Mouse (Mus musculus) E14TG2a.4 (cell line): Measurements from ENCODE around the gene Nedd4.

ENCODE experiments used
- CTCF ChIP-seq: conservative IDR thresholded peaks from 2 replicates; pipeline ENCODE4 v1.5.1; 2014; ENCODE audit warnings: low read length
- NANOG ChIP-seq: IDR thresholded peaks from 2 replicates; pipeline ENCODE4 v1.6.1; 2014; ENCODE audit warnings: borderline replicate concordance, low read length, mixed read lengths
- POU5F1 ChIP-seq: IDR thresholded peaks from 2 replicates; pipeline ENCODE4 v1.6.1; 2014; ENCODE audit warnings: low read length, borderline replicate concordance

DNA sequence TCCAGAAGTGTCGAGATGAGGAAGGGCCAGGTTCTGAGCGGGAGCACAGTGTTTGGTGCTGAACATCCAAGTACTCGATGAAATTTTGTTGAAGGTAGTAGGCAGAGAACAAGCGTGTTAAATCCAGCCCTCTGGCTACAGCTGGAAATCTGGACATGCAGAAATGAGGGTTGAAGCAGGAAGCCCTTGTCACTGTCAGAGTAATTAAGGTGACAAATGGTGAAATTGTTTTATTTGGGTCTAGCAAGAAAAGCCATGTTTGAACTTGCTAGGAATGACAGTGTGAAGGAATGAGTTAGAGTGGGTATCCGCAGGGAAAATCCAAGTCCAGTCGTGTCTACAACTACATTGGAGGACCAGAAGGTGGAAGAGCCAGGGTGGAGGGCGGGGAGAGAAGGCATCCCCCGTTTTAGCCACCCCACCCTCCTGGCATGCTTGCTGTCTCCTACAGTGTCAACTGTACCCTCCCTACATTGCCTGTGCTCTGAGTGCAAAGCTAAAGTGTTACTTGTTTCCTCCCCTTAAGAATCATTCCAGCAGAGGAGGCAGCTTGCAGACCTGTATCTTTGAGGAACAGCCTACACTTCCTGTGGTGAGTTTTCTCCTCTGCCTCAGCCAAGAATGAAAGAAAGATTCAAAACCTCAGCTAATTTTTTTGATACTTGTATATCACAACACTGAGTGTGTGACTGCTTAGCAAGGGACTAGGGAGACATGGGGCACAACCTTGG, 62.5 kb downstream of the Nedd4 start:
- TF ChIP-seq CTCF (no peak), NANOG (no peak), POU5F1 (no peak)
